Mouse (Mus musculus) liver, embryonic 14.5 days (tissue): ENCODE measurements around the gene Sorcs2. TPM values are rescaled to one million over a fixed set of nuclear protein-coding genes. Genes with fewer than 3 reads are reported as not detected.

Experiments used
- ATAC-seq: fragments of 200-750 bp; cut with Nextera tagmentation; 2 replicates; pipeline ENCODE4 v1.8.0; 2017; ENCODE audit warnings: moderate number of reproducible peaks, mild to moderate bottlenecking, moderate library complexity; ENCODE audit not compliant: insufficient read depth
- DNase-seq, 3 experiments: peaks; one replicate each; pipeline ENCODE4 v3.0.0-alpha.2; 2012 to 2013; ENCODE audit warnings: low read depth in 3 of 3, low spot score in 3 of 3
- H3K27ac ChIP-seq: fragments of 300-500 bp; sonication (generic); 2 replicates; pipeline ENCODE4 v1.5.1; 2014; ENCODE audit warnings: moderate library complexity, mild to moderate bottlenecking, control low read depth, inconsistent platforms
- H3K27me3 ChIP-seq: fragments of 300-500 bp; sonication (generic); 2 replicates; pipeline ENCODE4 v1.6.1; 2014; ENCODE audit warnings: mild to moderate bottlenecking, low read length, moderate library complexity; ENCODE audit not compliant: control insufficient read depth, insufficient read depth
- H3K36me3 ChIP-seq: fragments of 300-500 bp; sonication (generic); replicated peaks from 2 replicates; pipeline ENCODE4 v1.6.1; 2014; ENCODE audit warnings: low read depth; ENCODE audit not compliant: control insufficient read depth, insufficient read depth
- H3K4me1 ChIP-seq, 2 experiments: fragments of 200-500 bp in 1 of 2; fragments of 300-500 bp in 1 of 2; sonication (generic) in 1 of 2; replicated peaks; 2 replicates each; pipeline ENCODE4 v1.6.1; 2012 to 2014; ENCODE audit warnings: antibody characterized with exemption in 1 of 2, inconsistent platforms in 1 of 2, low read length in 1 of 2; ENCODE audit not compliant: control insufficient read depth in 2 of 2, insufficient read depth in 2 of 2
- H3K4me2 ChIP-seq: fragments of 300-500 bp; sonication (generic); 2 replicates; pipeline ENCODE4 v1.6.1; 2014; ENCODE audit warnings: low read depth, mild to moderate bottlenecking, control low read depth, moderate library complexity
- H3K4me3 ChIP-seq, 2 experiments: fragments of 200-500 bp in 1 of 2; fragments of 300-500 bp in 1 of 2; sonication (generic) in 1 of 2; 2 replicates each; pipeline ENCODE4 v1.5.1; 2012 to 2014; ENCODE audit warnings: low read depth in 2 of 2, low read length in 2 of 2, mild to moderate bottlenecking in 2 of 2, control low read depth in 1 of 2, inconsistent platforms in 1 of 2, moderate library complexity in 1 of 2; ENCODE audit not compliant: insufficient read depth in 1 of 2
- H3K9ac ChIP-seq: fragments of 300-500 bp; sonication (generic); replicated peaks from 2 replicates; pipeline ENCODE4 v1.6.1; 2014; ENCODE audit warnings: mild to moderate bottlenecking, control low read depth, moderate library complexity
- H3K9me3 ChIP-seq: fragments of 300-500 bp; sonication (generic); 2 replicates; pipeline ENCODE4 v1.6.1; 2016; ENCODE audit warnings: low read length, mixed read lengths; ENCODE audit not compliant: control insufficient read depth
- CTCF ChIP-seq: IDR thresholded peaks from 2 replicates; pipeline ENCODE4 v1.5.1; 2016; ENCODE audit warnings: antibody characterized with exemption, low read depth, control low read depth
- EP300 ChIP-seq: IDR thresholded peaks from 2 replicates; pipeline ENCODE4 v1.6.1; 2016; ENCODE audit warnings: antibody characterized with exemption, low read depth
- WGBS: fragments of 180-500 bp; shearing (Covaris S2); extraction: QIAGEN DNeasy Blood & Tissue Kit; methylation state at CpG from one replicate; pipeline ENCODE4 v1.1.7; 2014; ENCODE audit not compliant: insufficient replicate concordance; 5-methylcytosine and 5-hydroxymethylcytosine counted together
- polyA plus RNA-seq, 2 experiments: library from polyadenylated mRNA; depleted of rRNA in 1 of 2; stranded (reverse) in 1 of 2; unstranded in 1 of 2; fragments of >200 nt; fragmentation: Nextera tagmentation in 1 of 2; extraction: Ambion mirVana in 1 of 2; gene quantifications; 2 replicates each; pipeline versions ENCODE4 v1.2.1 to v1.2.3; 2012 to 2014

The Sorcs2 gene
- polyA plus RNA-seq, 2 experiments, result 0.17 to 0.33 TPM

- Histone ChIP-seq H3K9me3 (no peaks in the 10 kb centered on the region), H3K4me1 (no peaks in the 10 kb centered on the region), H3K27ac (no peak overlapping the region), H3K9ac (no peak overlapping the region), H3K36me3 (no peaks in the 10 kb centered on the region), H3K4me2 (no peak overlapping the region), H3K27me3 (no peaks in the 10 kb centered on the region), H3K4me3 (no peak overlapping the region)
- TF ChIP-seq EP300 (no peak), CTCF (no peak)
- no peak for DNase-seq
- WGBS, result 57% methylated on average over 9 of the region's 9 CpGs
- no peak for ATAC-seq
Observed at GRCm38 (mm10) chr5:36024003-36024685, 373.8 kb downstream of the Sorcs2 start.

- TF ChIP-seq EP300, result no peak
- TF ChIP-seq CTCF, result no peak
- WGBS, result 63% methylated on average over 1 of the region's 1 CpGs
- H3K27me3 ChIP-seq, result no peaks in the 10 kb centered on the region
Observed at GRCm38 (mm10) chr5:36022361-36022760, 375.6 kb downstream of the Sorcs2 start.

GRCm38 (mm10) chr5:36021091-36021490 lies 376.8 kb downstream of the Sorcs2 start:
- Histone ChIP-seq H3K4me2 (no peak overlapping the region), H3K27ac (no peak overlapping the region), H3K36me3 (no peaks in the 10 kb centered on the region), H3K27me3 (no peaks in the 10 kb centered on the region), H3K4me1 (no peaks in the 10 kb centered on the region), H3K9ac (no peak overlapping the region), H3K9me3 (no peaks in the 10 kb centered on the region), H3K4me3 (no peak overlapping the region)
- 58% methylated on average over 3 of the region's 3 CpGs for WGBS
- no peak for TF ChIP-seq CTCF
- no peak for TF ChIP-seq EP300
- DNase-seq (no peak), ATAC-seq (no peak)

More at GRCm38 (mm10) chr5:36022361-36022760, 375.6 kb downstream of the Sorcs2 start:
- Histone ChIP-seq H3K36me3 (no peaks in the 10 kb centered on the region), H3K4me2 (no peak overlapping the region), H3K4me3 (no peak overlapping the region), H3K9me3 (no peaks in the 10 kb centered on the region), H3K4me1 (no peaks in the 10 kb centered on the region), H3K27ac (no peak overlapping the region), H3K9ac (no peak overlapping the region)
- DNase-seq, result no peak
- ATAC-seq, result no peak

GRCm38 (mm10) chr5:36018366-36018765 lies 379.6 kb downstream of the Sorcs2 start:
- Histone ChIP-seq H3K4me3 (no peak overlapping the region), H3K4me1 (no peaks in the 10 kb centered on the region), H3K9ac (no peak overlapping the region), H3K27ac (no peak overlapping the region), H3K4me2 (no peak overlapping the region), H3K36me3 (no peaks in the 10 kb centered on the region), H3K9me3 (no peaks in the 10 kb centered on the region), H3K27me3 (no peaks in the 10 kb centered on the region)
- 65% methylated on average over 3 of the region's 3 CpGs for WGBS
- ATAC-seq, result no peak
- DNase-seq, result no peak
- TF ChIP-seq CTCF (peak; percentile 62), EP300 (no peak)

GRCm38 (mm10) chr5:36009405-36009804 lies 388.5 kb downstream of the Sorcs2 start:
- no peak for DNase-seq
- WGBS, result 62% methylated on average over 4 of the region's 4 CpGs

More at GRCm38 (mm10) chr5:36009405-36009804, 388.5 kb downstream of the Sorcs2 start:
- ATAC-seq, result no peak
- TF ChIP-seq CTCF (no peak), EP300 (no peak)
- no peak overlapping the region for H3K9ac ChIP-seq
- H3K27ac ChIP-seq, result no peak overlapping the region
- H3K4me3 ChIP-seq, result no peak overlapping the region
- no peaks in the 10 kb centered on the region for H3K9me3 ChIP-seq
- no peaks in the 10 kb centered on the region for H3K4me1 ChIP-seq
- H3K36me3 ChIP-seq, result no peaks in the 10 kb centered on the region
- no peaks in the 10 kb centered on the region for H3K27me3 ChIP-seq
- no peak overlapping the region for H3K4me2 ChIP-seq
